Mouse (Mus musculus) hindbrain, embryonic 11.5 days (tissue): Measurements from ENCODE around the gene Pip5k1c. TPM values are rescaled to one million over a fixed set of nuclear protein-coding genes. Genes with fewer than 3 reads are reported as not detected.

Experiments used
- ATAC-seq: fragments of 200-750 bp; cut with Nextera tagmentation; 2 replicates; pipeline ENCODE4 v1.8.0; 2017; ENCODE audit warnings: mild to moderate bottlenecking, moderate TSS enrichment, moderate library complexity; ENCODE audit not compliant: low FRiP score
- DNase-seq: peaks from one replicate; pipeline ENCODE4 v3.0.0-alpha.2; 2015; ENCODE audit warnings: low spot score
- H3K27ac ChIP-seq: fragments of 300-500 bp; sonication (generic); 2 replicates; pipeline ENCODE4 v1.5.1; 2014; ENCODE audit warnings: mild to moderate bottlenecking, low read depth, low read length
- H3K27me3 ChIP-seq: fragments of 300-500 bp; sonication (generic); 2 replicates; pipeline ENCODE4 v1.6.1; 2014; ENCODE audit warnings: mild to moderate bottlenecking, low read length, moderate library complexity, mixed read lengths; ENCODE audit not compliant: control insufficient read depth, insufficient read depth
- H3K36me3 ChIP-seq: fragments of 300-500 bp; sonication (generic); 2 replicates; pipeline ENCODE4 v1.6.1; 2014; ENCODE audit warnings: mild to moderate bottlenecking, low read length, moderate library complexity, mixed read lengths; ENCODE audit not compliant: control insufficient read depth, insufficient read depth
- H3K4me1 ChIP-seq: fragments of 300-500 bp; sonication (generic); replicated peaks from 2 replicates; pipeline ENCODE4 v1.6.1; 2014; ENCODE audit warnings: low read length, mixed read lengths; ENCODE audit not compliant: control insufficient read depth, insufficient read depth
- H3K4me2 ChIP-seq: fragments of 300-500 bp; sonication (generic); replicated peaks from 2 replicates; pipeline ENCODE4 v1.6.1; 2014; ENCODE audit warnings: mild to moderate bottlenecking, low read depth, low read length
- H3K4me3 ChIP-seq: fragments of 300-500 bp; sonication (generic); 2 replicates; pipeline ENCODE4 v1.5.1; 2014; ENCODE audit warnings: low read depth, low read length
- H3K9ac ChIP-seq: fragments of 300-500 bp; sonication (generic); 2 replicates; pipeline ENCODE4 v1.6.1; 2014; ENCODE audit warnings: low read depth, low read length
- H3K9me3 ChIP-seq: fragments of 300-500 bp; sonication (generic); 2 replicates; pipeline ENCODE4 v1.6.1; 2016; ENCODE audit warnings: low read length; ENCODE audit not compliant: control insufficient read depth
- WGBS: fragments of 180-500 bp; shearing (Covaris S2); extraction: QIAGEN DNeasy Blood & Tissue Kit; methylation state at CpG from one replicate; pipeline ENCODE4 v1.1.7; 2014; 5-methylcytosine and 5-hydroxymethylcytosine counted together
- polyA plus RNA-seq: library from polyadenylated mRNA; unstranded; fragments of >200 nt; fragmentation: Nextera tagmentation; extraction: Ambion mirVana; gene quantifications from 2 replicates; pipeline ENCODE4 v1.2.1, GENCODE M21; 2014

Pip5k1c gene
- polyA plus RNA-seq, 1 experiment from 2014 or later = 47.0 TPM

DNA sequence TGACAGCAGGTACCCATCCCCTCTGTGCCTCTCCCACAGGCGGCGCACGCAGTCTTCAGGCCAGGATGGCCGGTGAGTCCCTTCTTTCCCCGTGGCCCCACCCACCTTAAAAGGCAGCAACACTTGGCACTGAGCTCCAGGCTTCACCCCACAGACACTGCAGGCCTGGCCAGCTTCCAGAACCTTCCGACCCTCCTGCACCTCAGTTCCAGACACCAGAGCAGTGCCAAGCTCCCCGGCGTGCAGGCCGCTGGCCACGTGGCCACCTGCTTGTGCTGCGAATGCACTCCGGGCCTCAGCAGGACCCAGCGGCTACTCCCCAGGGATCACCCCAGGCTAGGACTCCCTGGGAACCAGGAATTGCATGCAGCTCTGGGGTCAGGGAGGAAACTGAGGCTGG lies 20.8 kb downstream of the Pip5k1c start:
- peaks cover 3% of the 10 kb centered on the region; the same call in 1 of the 2 replicates for H3K4me1 ChIP-seq
- H3K9me3 ChIP-seq = no peaks in the 10 kb centered on the region
- WGBS = 94% methylated on average over 13 of the region's 13 CpGs
- H3K9ac ChIP-seq = no peak overlapping the region
- ATAC-seq (no peak), DNase-seq (no peak)
- no peak overlapping the region for H3K4me3 ChIP-seq
- no peak overlapping the region for H3K27ac ChIP-seq
- H3K36me3 ChIP-seq = peaks cover 26% of the 10 kb centered on the region
- H3K27me3 ChIP-seq = no peaks in the 10 kb centered on the region
- no peak overlapping the region for H3K4me2 ChIP-seq

DNA sequence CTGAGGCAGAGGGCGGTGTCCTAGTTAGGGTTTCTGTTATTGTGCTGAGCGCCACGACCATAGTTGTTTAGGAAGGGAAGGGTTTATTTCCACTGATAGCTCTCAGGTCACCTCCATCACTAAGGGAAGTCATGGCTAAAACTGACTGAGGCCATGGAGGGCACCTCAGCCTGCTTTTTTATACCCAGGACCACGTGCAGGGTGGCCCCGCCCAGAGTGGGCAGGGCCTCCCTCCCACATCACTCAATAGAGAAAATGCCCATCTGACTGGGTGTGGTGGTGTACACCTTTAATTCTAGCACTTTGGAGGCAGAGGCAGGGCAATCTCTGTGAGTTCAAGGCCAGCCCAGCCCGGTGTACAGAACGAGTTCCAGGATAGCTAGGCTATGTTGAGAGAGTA lies 21.4 kb downstream of the Pip5k1c start:
- no peak for DNase-seq
- Histone ChIP-seq H3K27me3 (no peaks in the 10 kb centered on the region), H3K4me1 (peaks cover 8% of the 10 kb centered on the region), H3K27ac (no peak overlapping the region), H3K9ac (no peak overlapping the region), H3K36me3 (peaks cover 20% of the 10 kb centered on the region), H3K9me3 (no peaks in the 10 kb centered on the region), H3K4me2 (no peak overlapping the region), H3K4me3 (no peak overlapping the region)
- 78% methylated on average over 7 of the region's 7 CpGs for WGBS
- no peak for ATAC-seq

DNA sequence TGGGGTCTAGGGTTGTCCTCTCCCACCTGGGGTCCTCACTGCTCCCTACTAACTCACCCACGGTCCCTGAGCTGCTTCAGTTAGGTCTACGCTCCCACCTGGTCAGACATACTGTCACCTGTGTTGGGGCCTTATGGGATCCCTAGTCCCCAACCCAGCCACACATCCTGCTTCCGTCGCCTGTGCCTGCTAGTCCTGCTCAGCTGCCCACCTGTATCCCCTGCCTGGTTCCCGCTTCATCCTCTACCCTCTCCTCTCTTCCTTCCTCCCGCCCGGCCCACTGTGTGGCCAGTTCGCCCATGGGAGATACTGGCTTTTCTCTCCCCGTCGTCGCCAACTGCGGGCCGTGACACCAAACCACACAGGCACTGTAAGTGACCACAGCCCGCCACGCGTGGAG lies 22.8 kb downstream of the Pip5k1c start:
- no peak overlapping the region for H3K9ac ChIP-seq
- peaks cover 18% of the 10 kb centered on the region for H3K36me3 ChIP-seq
- WGBS = 96% methylated on average over 16 of the region's 16 CpGs
- ATAC-seq = no peak
- H3K4me1 ChIP-seq = peaks cover 10% of the 10 kb centered on the region
- DNase-seq = no peak
- no peak overlapping the region for H3K4me2 ChIP-seq
- no peak overlapping the region for H3K27ac ChIP-seq
- no peak overlapping the region; the same call in 1 of the 2 replicates for H3K4me3 ChIP-seq
- H3K27me3 ChIP-seq = no peaks in the 10 kb centered on the region
- no peaks in the 10 kb centered on the region for H3K9me3 ChIP-seq

DNA sequence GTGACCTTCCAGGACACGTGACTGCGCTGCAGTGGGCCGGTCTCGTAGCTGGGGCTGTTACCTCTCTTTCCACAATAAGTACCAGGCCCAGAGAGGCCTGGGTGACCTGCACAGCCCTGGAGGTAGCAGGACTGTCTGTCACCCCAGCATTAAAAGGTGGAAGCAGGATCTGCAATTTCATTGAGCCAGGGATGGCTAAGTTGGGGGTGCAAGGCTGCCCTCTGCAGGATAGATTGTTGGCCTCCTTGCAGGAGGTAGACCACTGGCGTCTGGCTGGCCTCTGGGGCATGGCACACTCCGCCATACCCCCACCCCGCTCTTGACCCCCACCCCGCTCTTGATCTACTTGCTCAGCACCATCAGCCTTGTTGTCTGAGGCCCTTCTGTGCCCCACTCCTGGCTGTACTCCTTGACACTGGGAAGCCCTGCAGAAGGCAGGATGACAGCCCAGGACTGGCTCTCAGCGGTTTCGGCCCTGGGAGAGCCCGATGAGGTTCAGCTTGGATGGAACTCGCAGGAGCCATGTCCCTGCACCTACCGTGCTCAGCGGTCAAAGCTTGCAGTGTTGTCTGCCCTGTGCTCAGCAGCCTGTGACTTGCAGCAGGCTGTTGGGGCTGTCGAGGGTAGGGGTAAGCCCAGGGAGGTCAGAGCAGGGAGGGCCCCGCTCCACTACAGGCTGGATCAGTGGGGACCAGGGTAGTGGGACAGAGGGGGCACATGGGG lies 23.7 kb downstream of the Pip5k1c start:
- peak overlapping the region; percentile 19; the same call in 1 of the 2 replicates for H3K9ac ChIP-seq
- peak overlapping the region; percentile 25; the same call in 1 of the 2 replicates for H3K4me2 ChIP-seq
- H3K9me3 ChIP-seq = no peaks in the 10 kb centered on the region
- ATAC-seq (no peak), DNase-seq (no peak)
- H3K36me3 ChIP-seq = peaks cover 11% of the 10 kb centered on the region
- no peak overlapping the region for H3K4me3 ChIP-seq
- H3K4me1 ChIP-seq = peaks cover 10% of the 10 kb centered on the region
- WGBS = 47% methylated on average over 15 of the region's 16 CpGs
- H3K27me3 ChIP-seq = no peaks in the 10 kb centered on the region
- no peak overlapping the region for H3K27ac ChIP-seq

DNA sequence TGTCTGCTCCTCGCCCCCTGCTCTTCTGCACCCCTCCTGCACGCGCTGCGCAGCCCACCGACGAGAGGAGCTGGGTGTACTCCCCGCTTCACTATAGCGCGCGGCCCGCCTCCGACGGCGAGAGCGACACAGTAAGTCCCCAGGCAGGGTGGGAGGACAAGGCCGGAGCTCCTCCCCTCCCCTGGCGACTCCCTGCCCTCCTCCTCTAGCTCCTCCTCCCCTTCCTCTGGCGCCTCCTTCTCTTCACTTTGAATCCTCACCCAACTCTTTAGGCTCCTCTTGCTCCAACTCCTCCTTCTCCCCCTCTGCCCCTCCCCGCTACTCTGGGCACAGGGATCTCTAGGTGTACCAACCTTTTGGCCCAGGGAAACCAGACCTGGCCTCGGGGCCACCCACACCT lies 24.5 kb downstream of the Pip5k1c start:
- Histone ChIP-seq H3K4me2 (peak overlapping the region; percentile 25; the same call in 1 of the 2 replicates), H3K27me3 (no peaks in the 10 kb centered on the region), H3K9ac (no peak overlapping the region; the same call in 1 of the 2 replicates), H3K4me1 (peaks cover 14% of the 10 kb centered on the region), H3K9me3 (no peaks in the 10 kb centered on the region), H3K36me3 (peaks cover 7% of the 10 kb centered on the region; the same call in 1 of the 2 replicates), H3K4me3 (no peak overlapping the region), H3K27ac (no peak overlapping the region)
- no peak for ATAC-seq
- no peak for DNase-seq
- 11% methylated on average over 19 of the region's 20 CpGs for WGBS

DNA sequence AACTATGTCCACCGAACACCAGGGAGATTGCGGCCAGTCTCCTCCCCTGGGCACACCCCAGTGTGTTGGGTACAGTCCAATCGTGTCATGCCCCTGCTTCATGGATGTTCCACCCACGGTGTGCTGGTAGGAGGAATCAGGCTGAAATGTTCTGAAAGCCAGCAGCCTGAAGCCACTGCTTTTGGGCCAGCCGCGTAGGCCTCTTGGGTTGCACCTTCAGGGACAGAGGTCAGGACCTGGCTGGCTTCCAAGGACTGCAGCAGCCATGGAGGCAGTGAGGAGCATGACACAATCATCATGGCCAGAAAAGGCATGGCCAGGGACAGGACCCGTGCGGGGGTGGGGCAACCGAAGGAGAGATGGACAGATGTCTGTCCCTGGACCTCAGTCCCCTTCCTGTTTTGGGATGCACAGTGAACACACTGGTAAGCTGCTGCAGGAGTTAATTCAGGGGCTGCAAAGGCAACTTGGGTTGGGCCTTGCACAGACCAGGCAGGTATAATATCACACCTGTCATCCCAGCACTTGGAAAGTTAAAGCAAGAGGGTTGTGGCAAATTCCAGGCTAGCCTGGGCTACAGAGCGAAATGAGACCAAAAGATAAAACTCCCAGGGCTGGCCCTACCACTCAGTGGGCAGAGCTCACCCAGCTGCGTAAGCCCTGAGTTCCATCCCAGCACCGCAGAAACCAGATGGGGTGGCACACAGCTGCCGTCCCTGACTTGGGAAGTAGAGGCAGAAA lies 26.0 kb downstream of the Pip5k1c start:
- H3K27me3 ChIP-seq = no peaks in the 10 kb centered on the region
- no peak overlapping the region for H3K27ac ChIP-seq
- H3K9ac ChIP-seq = no peak overlapping the region
- peaks cover 15% of the 10 kb centered on the region for H3K4me1 ChIP-seq
- ATAC-seq = no peak
- no peak for DNase-seq
- no peaks in the 10 kb centered on the region for H3K9me3 ChIP-seq
- H3K4me3 ChIP-seq = no peak overlapping the region
- WGBS = 92% methylated on average over 13 of the region's 13 CpGs
- peaks cover 6% of the 10 kb centered on the region; the same call in 1 of the 2 replicates for H3K36me3 ChIP-seq
- H3K4me2 ChIP-seq = no peak overlapping the region; the same call in 1 of the 2 replicates

DNA sequence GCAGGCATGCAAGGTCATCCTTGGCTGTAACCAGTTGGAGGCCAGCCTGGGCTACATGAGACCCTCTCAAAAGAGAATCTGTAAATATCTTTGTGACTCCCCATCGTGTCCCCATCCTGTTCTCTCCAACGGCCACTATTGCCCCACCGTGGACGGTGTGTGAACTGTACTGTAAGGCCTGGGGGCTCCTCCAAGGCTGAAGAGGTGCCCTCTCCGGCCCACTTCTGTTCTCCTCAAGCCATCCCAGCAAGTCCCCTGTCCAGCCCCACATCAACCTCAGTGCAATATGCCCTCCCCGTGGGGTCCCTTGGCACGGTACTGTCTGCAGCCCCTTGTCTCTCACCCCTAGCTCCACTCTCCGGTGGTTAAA lies 26.6 kb downstream of the Pip5k1c start:
- H3K4me2 ChIP-seq = peak overlapping the region; percentile 78
- peak overlapping the region; percentile 54 for H3K9ac ChIP-seq
- peak overlapping the region; percentile 99; the same call in 1 of the 2 replicates for H3K4me3 ChIP-seq
- H3K27me3 ChIP-seq = no peaks in the 10 kb centered on the region
- peaks cover 15% of the 10 kb centered on the region for H3K4me1 ChIP-seq
- DNase-seq = no peak
- ATAC-seq = no peak
- H3K27ac ChIP-seq = peak overlapping the region; percentile 80; the same call in 1 of the 2 replicates
- peaks cover 9% of the 10 kb centered on the region for H3K36me3 ChIP-seq
- 53% methylated on average over 8 of the region's 8 CpGs for WGBS
- H3K9me3 ChIP-seq = no peaks in the 10 kb centered on the region

DNA sequence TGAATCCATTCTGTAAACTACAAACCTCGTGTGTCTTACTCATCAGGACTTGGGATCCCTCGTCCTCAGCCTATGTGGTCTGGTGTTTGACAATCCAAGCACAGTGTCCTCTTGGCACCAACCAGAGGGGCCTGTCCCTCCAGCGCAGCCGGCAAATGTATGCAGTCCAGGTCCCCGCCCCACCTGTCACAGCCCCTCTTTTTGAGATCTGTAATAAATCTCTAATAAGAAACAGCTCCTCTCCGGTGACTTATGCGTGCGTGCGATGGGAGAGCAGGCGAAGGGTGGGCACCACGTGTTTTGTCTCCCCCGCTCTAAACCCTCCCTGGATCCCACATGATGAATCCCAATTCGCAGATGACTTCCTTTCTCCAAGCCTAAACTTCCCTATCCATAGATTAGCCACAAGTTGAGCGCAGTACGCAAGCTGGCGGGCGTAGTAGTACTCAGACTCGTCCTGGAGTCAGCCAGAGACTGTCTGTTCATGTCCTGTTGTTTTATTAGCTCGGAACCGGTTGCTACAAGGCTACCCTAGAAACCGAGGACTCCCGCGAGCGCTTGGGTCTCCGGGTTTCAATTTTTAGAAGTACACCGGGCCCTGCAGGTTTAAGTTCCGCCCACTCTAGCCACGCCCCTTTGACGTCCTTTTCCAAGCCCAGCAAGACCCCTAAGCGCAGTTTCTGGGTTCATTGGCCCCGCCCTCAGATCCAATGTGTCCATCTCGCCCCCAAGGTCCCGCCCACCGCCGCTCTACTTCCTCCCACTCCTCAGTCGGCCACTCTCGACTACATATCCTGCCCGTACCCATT lies 27.2 kb downstream of the Pip5k1c start:
- Histone ChIP-seq H3K27ac (peak overlapping the region; percentile 80), H3K36me3 (peaks cover 11% of the 10 kb centered on the region), H3K27me3 (no peaks in the 10 kb centered on the region), H3K9ac (peak overlapping the region; percentile 54), H3K9me3 (no peaks in the 10 kb centered on the region), H3K4me1 (peaks cover 15% of the 10 kb centered on the region), H3K4me3 (peak overlapping the region; percentile 99), H3K4me2 (peak overlapping the region; percentile 78)
- WGBS = 2% methylated on average over 38 of the region's 38 CpGs
- peak; percentile 98 for DNase-seq
- peak; percentile 3 for ATAC-seq
